In genomic region chr7:125601821-125602448, GRCm38 (mm10) we compare ENCODE assay signal across 1 mouse cellular context.
A peak's percentile ranks its signal among the peaks of the same experiment; 100 is the strongest.
TF ChIP-seq lines count a peak whose summit lies in the region.

No protein-coding gene starts in this region.

TF ChIP-seq in CH12.LX, 34 proteins besides CTCF, POLR2A, EP300 and RAD21 (continued from another document):
- TF ChIP-seq TCF12 (IDR thresholded peaks at IDR 0.05; ENCODE audit: low read depth, low read length): peak; percentile 49; the same call in 1 of the 2 replicates
- no peak for TF ChIP-seq ZKSCAN1 (IDR thresholded peaks at IDR 0.05; ENCODE audit: borderline replicate concordance, low read depth, low read length)
- peak; percentile 39; the same call in 1 of the 2 replicates for TF ChIP-seq NELFE (IDR thresholded peaks at IDR 0.05; ENCODE audit: low read depth, low read length)
- peak; percentile 32; the same call in 1 of the 2 replicates for TF ChIP-seq JUND (conservative IDR thresholded peaks at IDR 0.05; ENCODE audit: low read depth, low read length)
